ENCODE assay signal across 15 mouse cellular contexts in genomic region chr7:34342040-34342793, GRCm38 (mm10). TPM values are rescaled to one million over a fixed set of nuclear protein-coding genes. Genes with fewer than 3 reads are reported as not detected.
DNase-seq lines count a peak whose midpoint lies in the region; ATAC-seq and TF ChIP-seq lines count a peak whose summit lies in the region.
"Had no signal": no experiment of that assay in that cellular context is flagged by ENCODE, and none has a peak within 500 bp of the region (broad histone marks: within the 10 kb centered on the region; RNA-seq: fewer than 3 reads in every experiment).

No protein-coding gene starts in this region.

- no peak overlapping the region for H3K4me2 ChIP-seq in forebrain, postnatal 0 days (ENCODE audit: low read depth)
- H3K4me2 ChIP-seq: liver, embryonic 11.5 days had no signal

- no peak overlapping the region for H3K27ac ChIP-seq in MEL (ENCODE audit: control insufficient read depth, low read depth, low read length)
- no peak overlapping the region for H3K27ac ChIP-seq in forebrain, postnatal 0 days (ENCODE audit: low read depth, low read length)
- H3K27ac ChIP-seq: hindbrain, postnatal 0 days had no signal

- H3K27me3 ChIP-seq in MEL (ENCODE audit: control insufficient read depth in 1 of 2, insufficient read depth in 2 of 2, low read length in 2 of 2) = no peaks in the 10 kb centered on the region
- no peaks in the 10 kb centered on the region for H3K27me3 ChIP-seq in forebrain, postnatal 0 days (ENCODE audit: insufficient read depth, low read length)
- H3K27me3 ChIP-seq: megakaryocyte, embryonic 14.5 days had no signal

- WGBS in forebrain, postnatal 0 days = 90% methylated on average over 10 of the region's 10 CpGs

- peaks cover 0 to 7% of the 10 kb centered on the region in 2 experiments; a peak in 2 of 4 replicates for H3K4me1 ChIP-seq in MEL (ENCODE audit: control insufficient read depth in 1 of 2, insufficient read depth in 2 of 2, low read length in 2 of 2)
- no peaks in the 10 kb centered on the region for H3K4me1 ChIP-seq in forebrain, postnatal 0 days (ENCODE audit: insufficient read depth)

- no peak for TF ChIP-seq POLR2A in MEL (IDR thresholded peaks at IDR 0.05; ENCODE audit: control insufficient read depth in 1 of 2, insufficient read depth in 1 of 2, low read depth in 1 of 2, low read length in 2 of 2, poor library complexity in 1 of 2)

- no peak overlapping the region for H3K4me3 ChIP-seq in MEL (ENCODE audit: control insufficient read depth in 1 of 2, insufficient read depth in 1 of 2, low read depth in 2 of 2, low read length in 2 of 2)
- no peak overlapping the region for H3K4me3 ChIP-seq in forebrain, postnatal 0 days (ENCODE audit: low read depth, low read length)
- H3K4me3 ChIP-seq: megakaryocyte, embryonic 14.5 days had no signal

- H3K9ac ChIP-seq in MEL (ENCODE audit: control insufficient read depth, low read depth, low read length, poor library complexity, severe bottlenecking) = no peak overlapping the region
- H3K9ac ChIP-seq in forebrain, postnatal 0 days = no peak overlapping the region

- no peaks in the 10 kb centered on the region for H3K79me2 ChIP-seq in MEL (ENCODE audit: control insufficient read depth, insufficient read depth, low read length, poor library complexity)

- no peak for ATAC-seq in forebrain, postnatal 0 days
- ATAC-seq: hindbrain, postnatal 0 days had no signal

- no peak for TF ChIP-seq RAD21 in MEL (IDR thresholded peaks at IDR 0.05; ENCODE audit: low read depth, low read length)

- H3K36me3 ChIP-seq in MEL (ENCODE audit: control insufficient read depth in 1 of 2, insufficient read depth in 2 of 2, low read length in 2 of 2) = peaks cover 7 to 25% of the 10 kb centered on the region in 2 experiments
- peaks cover 41% of the 10 kb centered on the region for H3K36me3 ChIP-seq in forebrain, postnatal 0 days (ENCODE audit: insufficient read depth)

- TF ChIP-seq EP300 in MEL (IDR thresholded peaks at IDR 0.05; ENCODE audit: low read depth in 1 of 2, low read length in 2 of 2) = no peak

- TF ChIP-seq CTCF in MEL (IDR thresholded peaks at IDR 0.05 in 2 of 3, conservative IDR thresholded peaks at IDR 0.05 in 1 of 3; ENCODE audit: control insufficient read depth in 1 of 3, insufficient read depth in 1 of 3, low read depth in 2 of 3, low read length in 3 of 3, poor library complexity in 1 of 3, severe bottlenecking in 1 of 3) = no peak
- no peak for TF ChIP-seq CTCF in forebrain, postnatal 0 days (IDR thresholded peaks at IDR 0.05; ENCODE audit: low read depth)

- DNase-seq in left cerebral cortex, adult 18-20 months (ENCODE audit: low spot score in 2 of 2) = peak; percentile 51 to 69
- no peak for DNase-seq in left cerebral cortex, adult 11 months (ENCODE audit: low spot score)
- peak; percentile 29 for DNase-seq in MEL (ENCODE audit: low read depth, low spot score)
- DNase-seq in adrenal gland, adult 8-10 months = peak; percentile 57
- DNase-seq in left cerebral cortex, postnatal 25 days (ENCODE audit: low spot score in 2 of 2) = peak; percentile 43 to 86
- no peak for DNase-seq in thymus, postnatal 10 days (ENCODE audit: low spot score in 2 of 2)
- DNase-seq in thymus, postnatal 0 days (ENCODE audit: low spot score) = no peak
- no peak for DNase-seq in forebrain, postnatal 0 days
- DNase-seq: cerebellum, postnatal 36 days; kidney, postnatal 14 days; thymus, postnatal 25 days had no signal

- intact Hi-C loops in left cerebral cortex, postnatal 25 days (cut with DNase I) = no loop called here

- no peaks in the 10 kb centered on the region for H3K9me3 ChIP-seq in MEL (replicated peaks; ENCODE audit: insufficient read depth, low read length)
- no peaks in the 10 kb centered on the region for H3K9me3 ChIP-seq in forebrain, postnatal 0 days (ENCODE audit: low read length)
- H3K9me3 ChIP-seq: G1E; megakaryocyte, embryonic 14.5 days had no signal

TF ChIP-seq in MEL, 35 proteins besides CTCF, POLR2A, EP300 and RAD21:
- TF ChIP-seq RCOR1 (IDR thresholded peaks at IDR 0.05; ENCODE audit: low read depth, low read length) (no peak), POLR2AphosphoS2 (IDR thresholded peaks at IDR 0.05; ENCODE audit: low read length) (peak; percentile 15; the same call in 1 of the 2 replicates)

RNA-seq across cellular contexts. Expression of gene 4931406P16Rik, which starts 28.9 kb away (rescaled TPM):
- total RNA-seq in left cerebral cortex, adult 18-20 months (2021) = 10 to 100 TPM; 38.5 to 39.1 TPM
- 7.8 and 9.5 TPM in 2 replicates for total RNA-seq in MEL (2012; rRNA removed)
- 10 to 100 TPM in 1 of 2 experiments, not detected in 1; 18.0 TPM for polyA plus RNA-seq in MEL (2012; ENCODE audit: insufficient read depth in 1 of 2, insufficient read length in 2 of 2, low read depth in 1 of 2, low replicate concordance in 2 of 2, missing spikeins in 1 of 2)
- 10 to 100 TPM; 48.5 to 74.7 (median 62.8) TPM for total RNA-seq in adrenal gland, adult 8-10 months (2022)
- 10 to 100 TPM; 42.6 to 43.0 TPM for total RNA-seq in left cerebral cortex, postnatal 25 days (2021)
- polyA plus RNA-seq in thymus, postnatal 0 days (2015; fragmentation: Nextera tagmentation; extraction: Ambion mirVana) = 13.9 and 15.5 TPM in 2 replicates
- total RNA-seq in forebrain, postnatal 0 days (2014; rRNA removed) = 48.5 and 55.7 TPM in 2 replicates
- polyA plus RNA-seq in forebrain, postnatal 0 days (2015; fragmentation: Nextera tagmentation; extraction: Ambion mirVana) = 18.4 and 21.3 TPM in 2 replicates

RNA-seq across cellular contexts. Expression of gene Lsm14a, which starts 50.9 kb away (rescaled TPM):
- total RNA-seq in left cerebral cortex, adult 18-20 months (2021) = 10 to 100 TPM; 82.1 to 94.8 TPM
- total RNA-seq in MEL (2012; rRNA removed) = 66.4 and 70.1 TPM in 2 replicates
- 100 to 1,000 TPM; 233 to 371 TPM for polyA plus RNA-seq in MEL (2012; ENCODE audit: insufficient read depth in 1 of 2, insufficient read length in 2 of 2, low read depth in 1 of 2, low replicate concordance in 2 of 2, missing spikeins in 1 of 2)
- 100 to 1,000 TPM; 109 to 126 (median 119) TPM for total RNA-seq in adrenal gland, adult 8-10 months (2022)
- total RNA-seq in left cerebral cortex, postnatal 25 days (2021) = 10 to 100 TPM; 76.3 to 79.6 TPM
- 93.7 and 109 TPM in 2 replicates for polyA plus RNA-seq in thymus, postnatal 0 days (2015; fragmentation: Nextera tagmentation; extraction: Ambion mirVana)
- total RNA-seq in forebrain, postnatal 0 days (2014; rRNA removed) = 38.5 and 42.1 TPM in 2 replicates
- polyA plus RNA-seq in forebrain, postnatal 0 days (2015; fragmentation: Nextera tagmentation; extraction: Ambion mirVana) = 32.9 and 45.8 TPM in 2 replicates

Comparison
In these comparisons a context has a peak if more than half of its experiments do, and no peak if none do; other contexts are left out.
1. DNase-seq: peak in left cerebral cortex, adult 18-20 months (2 of 2), MEL (single experiment), adrenal gland, adult 8-10 months (single experiment) and left cerebral cortex, postnatal 25 days (2 of 2); none in left cerebral cortex, adult 11 months (single experiment), thymus, postnatal 10 days (0 of 2), thymus, postnatal 0 days (single experiment) and forebrain, postnatal 0 days (single experiment).